In genomic region chr7:65982057-65982456, GRCm38 (mm10) we compare ENCODE assay signal across 21 mouse cellular contexts.
DNase-seq lines count a peak whose midpoint lies in the region; ATAC-seq lines count a peak whose summit lies in the region.
"Had no signal": no experiment of that assay in that cellular context is flagged by ENCODE, and none has a peak within 500 bp of the region (broad histone marks: within the 10 kb centered on the region; RNA-seq: fewer than 3 reads in every experiment).

No protein-coding gene starts in this region.

- H3K9ac ChIP-seq in lung, embryonic 15.5 days: no peak overlapping the region
- no peak overlapping the region for H3K9ac ChIP-seq in embryonic facial prominence, embryonic 13.5 days
- H3K9ac ChIP-seq: hindbrain, embryonic 12.5 days had no signal

- H3K4me1 ChIP-seq in lung, embryonic 15.5 days: peaks cover 24% of the 10 kb centered on the region
- H3K4me1 ChIP-seq in embryonic facial prominence, embryonic 13.5 days: peaks cover 39% of the 10 kb centered on the region

- intact Hi-C loops in left cerebral cortex, postnatal 14 days (cut with DNase I): no loop called here

- H3K27me3 ChIP-seq in lung, embryonic 15.5 days: no peaks in the 10 kb centered on the region
- 0 out of 2 replicates have a peak, but pooled peaks cover 2% of the 10 kb centered on the region for H3K27me3 ChIP-seq in embryonic facial prominence, embryonic 13.5 days
- H3K27me3 ChIP-seq: hindbrain, embryonic 12.5 days had no signal

- H3K9me3 ChIP-seq in lung, embryonic 15.5 days: no peaks in the 10 kb centered on the region
- no peaks in the 10 kb centered on the region for H3K9me3 ChIP-seq in embryonic facial prominence, embryonic 13.5 days
- H3K9me3 ChIP-seq: heart, embryonic 10.5 days; hindbrain, embryonic 12.5 days had no signal

- DNase-seq in lung, postnatal 25 days (ENCODE audit: low spot score): no peak
- DNase-seq in 3T3-L1 (ENCODE audit: low read depth, low spot score): peak; percentile 55
- peak; percentile 50 for DNase-seq in Muller cell, postnatal 12 days (ENCODE audit: inconsistent ontology term)
- DNase-seq in left cerebral cortex, postnatal 14 days (ENCODE audit: low spot score in 2 of 2): no peak
- no peak for DNase-seq in thymus, postnatal 10 days (ENCODE audit: low spot score in 2 of 2)
- DNase-seq: adrenal gland, postnatal 14 days; cerebellum, adult 18-20 months; cerebellum, adult 9-11 months; cerebellum, postnatal 36 days; gastrocnemius, postnatal 36 days; heart, adult 18-20 months; heart, postnatal 10 days; heart, postnatal 4 days had no signal

- no peak overlapping the region for H3K4me3 ChIP-seq in lung, embryonic 15.5 days
- no peak overlapping the region for H3K4me3 ChIP-seq in embryonic facial prominence, embryonic 13.5 days
- H3K4me3 ChIP-seq: heart, embryonic 10.5 days; hindbrain, embryonic 12.5 days had no signal

- H3K4me2 ChIP-seq in lung, embryonic 15.5 days: no peak overlapping the region
- H3K4me2 ChIP-seq in embryonic facial prominence, embryonic 13.5 days: no peak overlapping the region
- H3K4me2 ChIP-seq: hindbrain, embryonic 12.5 days had no signal

- ATAC-seq in lung, embryonic 15.5 days (ENCODE audit: borderline replicate concordance, extremely low read depth, low FRiP score, low TSS enrichment): no peak
- ATAC-seq in embryonic facial prominence, embryonic 13.5 days (ENCODE audit: insufficient number of reproducible peaks, insufficient read depth, low FRiP score, low TSS enrichment, low read depth): no peak
- ATAC-seq: activated CD4-positive, CD25-positive, alpha-beta regulatory T cell, adult 4 months; forebrain, embryonic 14.5 days; hindbrain, embryonic 16.5 days; inflammation-experienced regulatory T-cells, adult 6 months had no signal

- 56% methylated on average over 3 of the region's 3 CpGs for WGBS in lung, embryonic 15.5 days
- WGBS in embryonic facial prominence, embryonic 13.5 days: 40% methylated on average over 3 of the region's 3 CpGs

- 0 out of 2 replicates have a peak overlapping the region, but pooled peaks have one; percentile 11 for H3K27ac ChIP-seq in lung, embryonic 15.5 days
- peak overlapping the region; percentile 35 for H3K27ac ChIP-seq in embryonic facial prominence, embryonic 13.5 days
- H3K27ac ChIP-seq: heart, embryonic 10.5 days; hindbrain, embryonic 12.5 days had no signal

- no peaks in the 10 kb centered on the region for H3K36me3 ChIP-seq in lung, embryonic 15.5 days
- no peaks in the 10 kb centered on the region for H3K36me3 ChIP-seq in embryonic facial prominence, embryonic 13.5 days
- H3K36me3 ChIP-seq: heart, embryonic 10.5 days; hindbrain, embryonic 12.5 days had no signal

Comparison
In these comparisons a context has a peak if more than half of its experiments do, and no peak if none do; other contexts are left out.
1. DNase-seq: peak in 3T3-L1 (single experiment) and Muller cell, postnatal 12 days (single experiment); none in lung, postnatal 25 days (single experiment), left cerebral cortex, postnatal 14 days (0 of 2) and thymus, postnatal 10 days (0 of 2).